Mouse (Mus musculus): ENCODE data around the gene Hsd17b3. TPM values are rescaled to one million over a fixed set of nuclear protein-coding genes. Genes with fewer than 3 reads are reported as not detected.

Gene Hsd17b3
- total RNA-seq, 2 experiments from 2014 or later, result not detected

DNA sequence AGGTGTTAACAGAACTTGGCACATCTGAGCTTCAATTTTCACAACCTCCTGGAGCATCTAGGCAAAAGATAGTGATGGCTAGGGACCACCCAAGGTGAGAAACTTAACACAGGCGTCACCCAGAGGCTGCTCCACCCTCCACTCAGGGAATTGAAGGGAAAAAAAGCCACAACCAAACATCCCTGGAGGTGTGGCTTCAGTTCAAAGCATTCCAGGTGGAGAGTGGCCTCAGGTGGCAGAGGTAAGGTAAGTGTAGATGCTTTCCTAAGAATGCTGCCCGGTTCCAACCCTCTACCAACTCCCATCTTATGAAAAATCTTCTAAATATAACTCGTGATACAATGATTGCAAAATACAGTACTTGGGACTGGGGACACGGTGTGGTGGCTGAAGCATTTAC lies 57.8 kb downstream of the Hsd17b3 start:
- intact Hi-C loops (cut with DNase I), result loop anchor here (10.0 kb wide), 1 partner anchor 176 kb away; no protein-coding TSS in a partner anchor
- no peak overlapping the region for H3K27ac ChIP-seq
- TF ChIP-seq CTCF (IDR thresholded peaks at IDR 0.05), result no peak

GRCm38 (mm10) chr13:64030792-64031191 lies 58.2 kb downstream of the Hsd17b3 start:
- H3K4me3 ChIP-seq, result no peak overlapping the region
- no peak for TF ChIP-seq CTCF (IDR thresholded peaks at IDR 0.05)
- intact Hi-C loops (cut with DNase I), result loop anchor here (10.0 kb wide), 1 partner anchor 176 kb away; no protein-coding TSS in a partner anchor

More for the DNA sequence above, 57.8 kb downstream of the Hsd17b3 start:
- no peak overlapping the region for H3K4me3 ChIP-seq
- DNase-seq, result no peak

GRCm38 (mm10) chr13:64024803-64025202 lies 64.2 kb downstream of the Hsd17b3 start:
- TF ChIP-seq CTCF (IDR thresholded peaks at IDR 0.05), result no peak
- intact Hi-C loops (cut with DNase I), result no loop called here
- H3K4me3 ChIP-seq, result no peak overlapping the region
- H3K27ac ChIP-seq, result no peak overlapping the region
- DNase-seq, result no peak

More at GRCm38 (mm10) chr13:64030792-64031191, 58.2 kb downstream of the Hsd17b3 start:
- no peak for DNase-seq
- no peak overlapping the region for H3K27ac ChIP-seq

DNA sequence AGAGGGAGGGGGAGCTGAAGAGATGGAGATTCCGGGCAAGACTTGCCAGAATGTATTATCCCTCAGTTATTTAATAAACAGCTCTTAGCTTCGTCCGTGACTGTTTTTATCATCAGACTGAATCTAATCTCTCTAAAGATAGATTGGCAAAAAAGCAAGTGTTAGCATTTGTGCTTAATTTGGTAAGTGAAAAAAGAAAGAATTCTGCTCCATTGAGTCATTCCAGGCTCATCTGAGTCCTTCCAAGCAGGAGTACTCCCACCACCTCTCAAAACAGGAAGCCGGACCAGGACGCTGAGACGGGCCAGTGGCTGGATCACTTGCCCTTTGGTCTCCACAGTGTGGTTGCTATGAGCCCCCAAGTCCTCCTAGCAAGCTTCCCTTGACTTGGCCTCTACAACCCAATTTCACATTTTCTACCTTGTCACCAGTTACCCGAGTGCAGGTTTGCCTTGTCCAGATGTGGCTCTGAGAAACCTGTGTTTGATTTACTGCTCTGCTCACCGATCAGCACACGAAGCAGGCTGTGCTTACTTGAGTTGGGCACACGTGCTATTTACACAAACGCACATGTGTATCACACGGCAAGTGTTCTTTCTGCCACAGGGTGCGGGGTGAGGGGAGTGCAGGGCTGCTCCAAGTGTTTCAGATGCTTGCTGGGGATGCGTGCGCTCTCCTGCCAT lies 66.1 kb downstream of the Hsd17b3 start:
- Histone ChIP-seq H3K27ac (no peak overlapping the region), H3K4me3 (no peak overlapping the region)
- no peak for DNase-seq
- no peak for TF ChIP-seq CTCF (IDR thresholded peaks at IDR 0.05)
- intact Hi-C loops (cut with DNase I), result no loop called here

DNA sequence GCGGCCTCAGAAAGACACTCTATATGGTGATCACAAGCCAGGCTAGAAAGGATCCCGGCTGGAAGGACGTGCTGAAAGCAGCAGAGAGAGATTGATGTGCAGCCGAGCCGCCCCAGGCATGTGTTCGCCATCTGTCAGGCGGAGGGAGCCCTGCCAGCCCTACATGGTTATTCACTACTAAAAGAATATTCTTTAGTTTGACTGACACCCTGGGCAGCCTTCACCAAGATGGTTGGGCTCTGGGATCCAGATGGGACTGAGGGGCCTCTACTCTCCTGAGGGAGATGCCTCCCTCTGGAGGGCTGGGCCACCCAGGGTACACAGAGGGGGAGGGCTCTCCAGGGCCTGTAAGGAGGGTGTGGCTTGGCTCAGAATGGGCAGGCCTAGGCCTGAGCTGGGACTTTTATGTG lies 68.1 kb downstream of the Hsd17b3 start:
- Histone ChIP-seq H3K27ac (no peak overlapping the region), H3K4me3 (no peak overlapping the region)
- no peak for TF ChIP-seq CTCF (IDR thresholded peaks at IDR 0.05)
- DNase-seq, result peak; percentile 29
- intact Hi-C loops (cut with DNase I), result no loop called here

DNA sequence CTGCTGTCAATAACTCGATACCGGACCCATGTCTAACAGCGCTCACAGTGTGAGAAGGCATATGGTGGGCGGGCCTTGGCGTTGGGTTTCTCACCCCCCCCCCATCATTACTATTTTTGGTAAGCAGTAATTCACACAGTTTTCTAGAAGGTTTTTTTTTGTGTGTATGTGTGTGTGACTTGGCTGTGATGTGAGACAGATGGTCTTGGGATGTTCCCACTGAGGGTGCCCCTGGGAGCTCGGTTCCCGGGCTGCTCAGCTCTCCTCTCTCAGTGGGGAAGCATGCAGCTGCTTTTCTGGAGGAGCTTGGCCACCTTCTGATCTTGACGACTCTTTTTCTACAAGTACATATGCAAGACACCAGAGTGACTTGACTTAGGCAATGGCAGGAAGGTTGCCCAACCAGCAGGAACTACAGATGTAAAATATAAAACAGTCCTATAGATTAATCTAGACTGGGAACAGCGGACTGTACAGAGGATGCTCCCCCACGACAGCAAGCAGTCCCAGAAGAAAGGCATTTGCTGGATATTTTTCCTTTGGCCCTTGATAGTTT lies 70.4 kb downstream of the Hsd17b3 start:
- TF ChIP-seq CTCF (IDR thresholded peaks at IDR 0.05), result no peak
- no peak for DNase-seq
- Histone ChIP-seq H3K27ac (no peak overlapping the region), H3K4me3 (no peak overlapping the region)
- intact Hi-C loops (cut with DNase I), result no loop called here

DNA sequence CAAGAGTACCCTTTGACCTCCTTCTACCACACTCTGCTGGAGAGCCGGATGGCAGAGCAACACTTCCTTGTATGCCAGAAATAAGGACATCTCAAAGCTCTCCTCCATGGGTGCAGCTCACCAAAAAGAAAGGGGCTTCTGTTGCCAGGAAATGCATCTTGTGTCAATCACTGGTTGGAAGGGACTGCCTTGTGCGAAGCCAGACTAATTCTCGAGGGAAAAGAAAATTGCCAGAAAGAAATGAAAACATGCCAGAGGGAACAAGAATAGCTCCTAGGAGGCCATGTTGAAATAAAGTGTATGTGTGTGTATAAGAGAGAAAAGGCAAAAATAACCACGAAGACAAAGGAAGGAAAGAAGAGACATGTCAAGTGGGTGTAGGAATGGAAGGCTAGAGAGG lies 73.0 kb downstream of the Hsd17b3 start:
- intact Hi-C loops (cut with DNase I), result no loop called here
- DNase-seq, result no peak
- Histone ChIP-seq H3K27ac (no peak overlapping the region), H3K4me3 (no peak overlapping the region)
- TF ChIP-seq CTCF (IDR thresholded peaks at IDR 0.05), result no peak

DNA sequence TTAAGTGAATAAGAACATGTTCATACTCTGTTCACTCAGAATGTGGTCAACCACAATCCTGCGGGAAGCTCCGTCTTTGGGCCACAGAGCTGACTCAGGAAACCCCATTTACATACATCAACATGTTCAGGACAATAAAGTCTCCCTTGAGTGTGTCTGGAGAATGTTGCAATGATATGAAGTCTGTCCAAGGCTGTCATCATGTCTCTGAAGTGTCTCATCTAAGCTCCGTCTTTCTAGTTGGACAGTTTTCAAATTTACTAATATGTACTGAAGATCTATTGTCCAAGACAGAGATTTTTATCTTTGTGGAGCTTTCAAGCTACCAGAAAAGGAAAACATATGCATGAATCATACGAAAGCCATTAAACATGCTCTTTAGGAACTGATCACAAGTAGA lies 77.9 kb downstream of the Hsd17b3 start:
- TF ChIP-seq CTCF (IDR thresholded peaks at IDR 0.05), result no peak

More for the DNA sequence above, 77.9 kb downstream of the Hsd17b3 start:
- Histone ChIP-seq H3K27ac (no peak overlapping the region), H3K4me3 (no peak overlapping the region)
- intact Hi-C loops (cut with DNase I), result no loop called here
- DNase-seq, result no peak

Other genes with a start within 250 kb of the Hsd17b3 start
- gene Slc35d2, start 40.1 kb upstream of the Hsd17b3 start, total RNA-seq (2021), result under 1 TPM; 0.84 to 0.89 TPM
- 10 to 100 TPM; 19.1 to 23.8 TPM for gene Zfp367, start 64.0 kb upstream of the Hsd17b3 start, total RNA-seq (2021)
- 10 to 100 TPM; 22.2 to 24.8 TPM for gene Habp4, start 72.6 kb upstream of the Hsd17b3 start, total RNA-seq (2021)
- 1 to 10 TPM; 6.3 to 6.8 TPM for gene Cdc14b, start 186.1 kb upstream of the Hsd17b3 start, total RNA-seq (2021)
- gene Aaed1, start 223.5 kb upstream of the Hsd17b3 start, total RNA-seq (2021), result 10 to 100 TPM; 40.4 to 47.8 TPM

Measured in gastrocnemius, adult 2 months (tissue).